In the genomic region with DNA sequence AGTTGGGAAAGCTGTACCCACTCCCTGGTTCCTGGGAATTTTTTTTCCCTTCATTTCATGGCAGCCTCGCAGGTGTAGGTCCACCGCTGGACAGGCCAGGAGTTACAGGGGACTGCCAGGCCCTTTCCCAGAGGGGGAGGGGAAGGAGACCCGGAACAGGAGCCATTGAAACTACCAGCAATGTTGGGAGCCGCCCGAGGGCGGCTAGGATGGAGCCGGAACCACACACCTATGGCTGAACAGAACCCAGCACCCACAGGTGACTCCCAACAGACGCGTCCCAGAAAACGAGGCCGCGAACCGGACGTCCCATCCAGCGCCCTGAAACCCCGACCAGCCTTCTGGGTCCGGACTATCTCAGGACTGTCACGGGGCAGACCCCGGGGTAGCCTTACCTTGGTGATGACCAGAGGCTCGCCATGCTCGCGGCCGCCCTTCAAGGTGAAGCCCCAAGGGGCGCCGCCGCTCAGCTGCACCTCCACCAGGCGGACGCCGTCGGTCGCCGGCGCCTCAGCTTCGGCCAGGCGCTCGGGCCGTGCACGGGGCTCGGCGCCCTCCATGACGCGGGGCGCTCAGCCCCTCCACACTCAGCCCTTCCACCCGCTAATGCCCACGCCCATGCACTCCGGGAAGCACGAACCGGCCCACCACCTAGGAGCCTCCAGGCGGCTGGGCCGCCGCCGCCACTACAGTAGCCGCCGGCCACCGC, we compare ENCODE assay signal across 8 mouse cellular contexts. TPM values are rescaled to one million over a fixed set of nuclear protein-coding genes. Genes with fewer than 3 reads are reported as not detected.
DNase-seq lines count a peak whose midpoint lies in the region; ATAC-seq and TF ChIP-seq lines count a peak whose summit lies in the region.

Shroom2 (minus strand) TSS at position 575 of the 709 bp plus-strand sequence.

- no peaks in the 10 kb centered on the region for H3K4me1 ChIP-seq in heart, embryonic 15.5 days (replicated peaks)
- H3K4me1 ChIP-seq in lung, adult 2 months (ENCODE audit: control insufficient read depth, insufficient read depth, low read length), result no peaks in the 10 kb centered on the region; the same call in none of the 2 replicates
- H3K4me1 ChIP-seq in stomach, embryonic 16.5 days (ENCODE audit: control insufficient read depth, insufficient read depth, low read length), result no peaks in the 10 kb centered on the region

- no peaks in the 10 kb centered on the region for H3K9me3 ChIP-seq in heart, embryonic 15.5 days (replicated peaks)
- no peaks in the 10 kb centered on the region for H3K9me3 ChIP-seq in stomach, embryonic 16.5 days (replicated peaks; ENCODE audit: control insufficient read depth, low read length)

- peak within 1 kb of the TSS; percentile 69 for H3K9ac ChIP-seq in heart, embryonic 15.5 days
- peak within 1 kb of the TSS; percentile 77 for H3K9ac ChIP-seq in stomach, embryonic 16.5 days (ENCODE audit: low read length)

- peaks cover 8% of the 10 kb centered on the region for H3K27me3 ChIP-seq in heart, embryonic 15.5 days
- H3K27me3 ChIP-seq in stomach, embryonic 16.5 days (ENCODE audit: control insufficient read depth, insufficient read depth, low read length), result peaks cover 15% of the 10 kb centered on the region; the same call in 1 of the 2 replicates

- ATAC-seq in heart, embryonic 15.5 days (replicated peaks; ENCODE audit: insufficient number of reproducible peaks, insufficient read depth, low FRiP score, low read depth), result peak; percentile 50
- ATAC-seq in stomach, embryonic 16.5 days (ENCODE audit: insufficient read depth, low FRiP score), result peak; percentile 73

- no peaks in the 10 kb centered on the region for H3K36me3 ChIP-seq in heart, embryonic 15.5 days
- H3K36me3 ChIP-seq in stomach, embryonic 16.5 days (ENCODE audit: control insufficient read depth, insufficient read depth, low read length), result no peaks in the 10 kb centered on the region

- intact Hi-C loops in left cerebral cortex, adult 2 months (cut with DNase I), result loop anchor here (5.0 kb wide), 2 partner anchors 53 to 62 kb away; no protein-coding TSS in a partner anchor

- peak within 1 kb of the TSS; percentile 53 for H3K4me3 ChIP-seq in left cerebral cortex, adult 2 months
- H3K4me3 ChIP-seq in heart, embryonic 15.5 days, result peak within 1 kb of the TSS; percentile 70
- H3K4me3 ChIP-seq in lung, adult 2 months (replicated peaks; ENCODE audit: extremely low read depth, low read depth, low read length), result peak within 1 kb of the TSS; percentile 76
- peak within 1 kb of the TSS; percentile 59 for H3K4me3 ChIP-seq in stomach, embryonic 16.5 days (replicated peaks; ENCODE audit: low read length)

- DNase-seq in left cerebral cortex, adult 2 months (ENCODE audit: extremely low spot score in 1 of 2, low spot score in 2 of 2), result peak in 1 of 2 experiments; percentile 13
- DNase-seq in left cerebral cortex, adult 9 months (ENCODE audit: low spot score in 2 of 2), result no peak
- peak; percentile 29 for DNase-seq in embryo, embryonic 10.5 days (ENCODE audit: low spot score)
- DNase-seq in kidney, postnatal 25 days, result peak; percentile 39 to 66
- DNase-seq in lung, adult 2 months, result no peak
- DNase-seq in right cerebral cortex, postnatal 25 days, result no peak

- H3K4me2 ChIP-seq in heart, embryonic 15.5 days, result peak within 1 kb of the TSS; percentile 63
- peak within 1 kb of the TSS; percentile 50 for H3K4me2 ChIP-seq in stomach, embryonic 16.5 days (ENCODE audit: low read depth, low read length)

- 7% methylated on average over 55 of the region's 55 CpGs for WGBS in heart, embryonic 15.5 days
- 25% methylated on average over 52 of the region's 55 CpGs for WGBS in lung, adult 2 months
- 9% methylated on average over 53 of the region's 55 CpGs for WGBS in stomach, embryonic 16.5 days

- no peak; the same call in 1 of the 2 replicates for TF ChIP-seq CTCF in left cerebral cortex, adult 2 months (IDR thresholded peaks at IDR 0.05)
- no peak for TF ChIP-seq CTCF in lung, adult 2 months (IDR thresholded peaks at IDR 0.05; ENCODE audit: insufficient read depth, low read length)

- no peak for TF ChIP-seq POLR2A in lung, adult 2 months (IDR thresholded peaks at IDR 0.05; ENCODE audit: borderline replicate concordance, extremely low read depth, low read depth, low read length)

- no peak within 1 kb of the TSS for H3K27ac ChIP-seq in left cerebral cortex, adult 2 months
- H3K27ac ChIP-seq in heart, embryonic 15.5 days, result peak within 1 kb of the TSS; percentile 79
- peak within 1 kb of the TSS; percentile 69 for H3K27ac ChIP-seq in stomach, embryonic 16.5 days (ENCODE audit: low read length)

RNA-seq across cellular contexts. Expression of gene Shroom2, which starts in this region (rescaled TPM):
- 100 to 1,000 TPM in 1 of 2 experiments, 10 to 100 TPM in 1; 96.7 to 104 TPM for total RNA-seq in left cerebral cortex, adult 2 months (2021)
- polyA plus RNA-seq in heart, embryonic 15.5 days (2015; fragmentation: Nextera tagmentation; extraction: Ambion mirVana), result 3.2 and 3.9 TPM in 2 replicates
- polyA plus RNA-seq in lung, adult 2 months (2012; rRNA removed), result 4.8 and 5.2 TPM in 2 replicates
- polyA plus RNA-seq in stomach, embryonic 16.5 days (2015; fragmentation: Nextera tagmentation; extraction: Ambion mirVana), result 5.2 and 5.7 TPM in 2 replicates

Comparison
In these comparisons a context has a peak if more than half of its experiments do, and no peak if none do; other contexts are left out.
1. DNase-seq: peak in embryo, embryonic 10.5 days (single experiment) and kidney, postnatal 25 days (2 of 2); none in left cerebral cortex, adult 9 months (0 of 2), lung, adult 2 months (single experiment) and right cerebral cortex, postnatal 25 days (single experiment).
2. Peak in every context shown above with its lines, with median percentiles within 50 percentile points of each other: H3K4me3 ChIP-seq.